Mouse (Mus musculus) C3H10T1/2 (cell line): ENCODE data around the gene Acot7. TPM values are rescaled to one million over a fixed set of nuclear protein-coding genes. Genes with fewer than 3 reads are reported as not detected.

Source experiments
- polyA plus RNA-seq, 2 experiments: library from polyadenylated mRNA; unstranded; fragments of >200 nt; fragmentation: generic; extraction: Trizol; gene quantifications; one replicate each; pipeline ENCODE4 v1.2.1; 2012; ENCODE audit warnings: missing spikeins in 2 of 2

The Acot7 gene
- 100 to 1,000 TPM; 212 to 321 TPM for polyA plus RNA-seq

GRCm38 (mm10) chr4:152177537-152178343 lies at the start of gene Acot7:
TSS of gene Acot7 (plus strand) at chr4:152178134.

GRCm38 (mm10) chr4:152151966-152152544 lies 25.9 kb upstream of the Acot7 start, which contains the start of gene Espn:
TSS of gene Espn (minus strand) at chr4:152152371.

GRCm38 (mm10) chr4:152158585-152159284 lies 19.2 kb upstream of the Acot7 start, which contains the start of gene Hes2:
TSS of gene Hes2 (plus strand) at chr4:152158867.

GRCm38 (mm10) chr4:152273621-152274236 lies 95.8 kb downstream of the Acot7 start, which contains the start of gene Gpr153:
TSS of gene Gpr153 (plus strand) at chr4:152274232.

GRCm38 (mm10) chr4:152291562-152291961 lies 113.6 kb downstream of the Acot7 start, which contains the start of gene Hes3:
TSS of gene Hes3 (minus strand) at chr4:152291662.

GRCm38 (mm10) chr4:152296874-152297861 lies 119.2 kb downstream of the Acot7 start, which contains the start of gene Icmt:
TSS of gene Icmt (plus strand) at chr4:152297227.

GRCm38 (mm10) chr4:152318517-152319234 lies 140.7 kb downstream of the Acot7 start, which contains the start of gene Rnf207:
TSS of gene Rnf207 (minus strand) at chr4:152318993.

Other genes with a start within 250 kb of the Acot7 start
- gene Dnajc11, start 244.4 kb upstream of the Acot7 start, polyA plus RNA-seq = 10 to 100 TPM; 30.3 to 36.1 TPM
- gene Thap3, start 189.1 kb upstream of the Acot7 start, polyA plus RNA-seq = 10 to 100 TPM; 25.3 to 55.1 TPM
- gene Phf13, start 181.9 kb upstream of the Acot7 start, polyA plus RNA-seq = 10 to 100 TPM in 1 of 2 experiments, 1 to 10 TPM in 1; 5.6 to 19.0 TPM
- 1 to 10 TPM; 4.6 to 7.4 TPM for gene Klhl21, start 169.3 kb upstream of the Acot7 start, polyA plus RNA-seq
- gene Zbtb48, start 150.5 kb upstream of the Acot7 start, polyA plus RNA-seq = 1 to 10 TPM; 4.5 to 8.4 TPM
- under 1 TPM; 0.06 to 0.44 TPM for gene Tas1r1, start 139.6 kb upstream of the Acot7 start, polyA plus RNA-seq
- gene Nol9, start 138.8 kb upstream of the Acot7 start, polyA plus RNA-seq = 10 to 100 TPM; 10.1 to 10.4 TPM
- 10 to 100 TPM in 1 of 2 experiments, 1 to 10 TPM in 1; 3.5 to 37.6 TPM for gene Plekhg5, start 105.6 kb upstream of the Acot7 start, polyA plus RNA-seq
- 1 to 10 TPM in 1 of 2 experiments, under 1 TPM in 1; 0.04 to 8.1 TPM for gene Tnfrsf25, start 62.2 kb upstream of the Acot7 start, polyA plus RNA-seq
- 1 to 10 TPM in 1 of 2 experiments, under 1 TPM in 1; 0.40 to 1.6 TPM for gene Espn, start 25.8 kb upstream of the Acot7 start, polyA plus RNA-seq
- gene Hes2, start 19.3 kb upstream of the Acot7 start, polyA plus RNA-seq = not detected
- gene Gpr153, start 96.1 kb downstream of the Acot7 start, polyA plus RNA-seq = under 1 TPM; 0.01 to 0.17 TPM
- gene Hes3, start 113.5 kb downstream of the Acot7 start, polyA plus RNA-seq = under 1 TPM in 1 of 2 experiments, not detected in 1; 0.04 TPM
- gene Icmt, start 119.1 kb downstream of the Acot7 start, polyA plus RNA-seq = 10 to 100 TPM in 1 of 2 experiments, 1 to 10 TPM in 1; 9.7 to 19.0 TPM
- gene Rnf207, start 140.9 kb downstream of the Acot7 start, polyA plus RNA-seq = 1 to 10 TPM in 1 of 2 experiments, not detected in 1; 1.9 TPM
- gene Rpl22, start 147.6 kb downstream of the Acot7 start, polyA plus RNA-seq = 1,000 to 10,000 TPM; 1,034 to 1,375 TPM
- under 1 TPM; 0.29 to 0.83 TPM for gene Chd5, start 160.5 kb downstream of the Acot7 start, polyA plus RNA-seq